Mouse (Mus musculus) hindbrain, embryonic 15.5 days (tissue): ENCODE measurements around the gene Amz2. TPM values are rescaled to one million over a fixed set of nuclear protein-coding genes. Genes with fewer than 3 reads are reported as not detected.

Source experiments
- ATAC-seq: fragments of 200-750 bp; cut with Nextera tagmentation; 2 replicates; pipeline ENCODE4 v1.8.0; 2017; ENCODE audit warnings: low read depth, moderate number of reproducible peaks, moderate TSS enrichment; ENCODE audit not compliant: low FRiP score
- H3K27ac ChIP-seq: fragments of 300-500 bp; sonication (generic); replicated peaks from 2 replicates; pipeline ENCODE4 v1.5.1; 2015; ENCODE audit warnings: mild to moderate bottlenecking, inconsistent platforms
- H3K27me3 ChIP-seq: fragments of 300-500 bp; sonication (generic); 2 replicates; pipeline ENCODE4 v1.6.1; 2015; ENCODE audit warnings: control low read depth, inconsistent platforms
- H3K36me3 ChIP-seq: fragments of 300-500 bp; sonication (generic); 2 replicates; pipeline ENCODE4 v1.6.1; 2015; ENCODE audit warnings: control low read depth, inconsistent platforms
- H3K4me1 ChIP-seq: fragments of 300-500 bp; sonication (generic); replicated peaks from 2 replicates; pipeline ENCODE4 v1.6.1; 2015; ENCODE audit warnings: control low read depth, inconsistent platforms
- H3K4me2 ChIP-seq: fragments of 300-500 bp; sonication (generic); 2 replicates; pipeline ENCODE4 v1.6.1; 2015; ENCODE audit warnings: moderate library complexity, mild to moderate bottlenecking, inconsistent platforms
- H3K4me3 ChIP-seq: fragments of 300-500 bp; sonication (generic); 2 replicates; pipeline ENCODE4 v1.5.1; 2015; ENCODE audit warnings: mild to moderate bottlenecking, inconsistent platforms
- H3K9ac ChIP-seq: fragments of 300-500 bp; sonication (generic); 2 replicates; pipeline ENCODE4 v1.6.1; 2015; ENCODE audit warnings: inconsistent platforms
- H3K9me3 ChIP-seq: fragments of 300-500 bp; sonication (generic); 2 replicates; pipeline ENCODE4 v1.6.1; 2016; ENCODE audit warnings: control low read depth, inconsistent platforms
- WGBS: fragments of 180-500 bp; shearing (Covaris S2); methylation state at CpG from one replicate; pipeline ENCODE4 v1.1.7; 2015; 5-methylcytosine and 5-hydroxymethylcytosine counted together
- polyA plus RNA-seq: library from polyadenylated mRNA; unstranded; fragments of >200 nt; fragmentation: Nextera tagmentation; extraction: Ambion mirVana; gene quantifications from 2 replicates; pipeline ENCODE4 v1.2.1, GENCODE M21; 2015

Amz2 gene
- polyA plus RNA-seq, 1 experiment from 2014 or later, result 54.2 TPM

GRCm38 (mm10) chr11:109406431-109406830, 19.3 kb upstream of the Amz2 start:
- no peaks in the 10 kb centered on the region for H3K4me1 ChIP-seq
- WGBS, result 91% methylated on average over 5 of the region's 5 CpGs

GRCm38 (mm10) chr11:109410197-109410980, 15.4 kb upstream of the Amz2 start:
- no peaks in the 10 kb centered on the region for H3K27me3 ChIP-seq
- WGBS, result 91% methylated on average over 15 of the region's 15 CpGs

More at GRCm38 (mm10) chr11:109406431-109406830, 19.3 kb upstream of the Amz2 start:
- Histone ChIP-seq H3K4me2 (no peak overlapping the region), H3K27me3 (no peaks in the 10 kb centered on the region), H3K36me3 (no peaks in the 10 kb centered on the region), H3K9me3 (no peaks in the 10 kb centered on the region), H3K27ac (no peak overlapping the region), H3K4me3 (no peak overlapping the region), H3K9ac (no peak overlapping the region)
- no peak for ATAC-seq

GRCm38 (mm10) chr11:109413617-109414016, 12.1 kb upstream of the Amz2 start, which contains the start of gene 9930022D16Rik:
Gene 9930022D16Rik (plus strand): TSS chr11:109413917.
- H3K27me3 ChIP-seq, result no peaks in the 10 kb centered on the region
- H3K4me3 ChIP-seq, result no peak within 1 kb of the TSS
- no peak within 1 kb of the TSS for H3K4me2 ChIP-seq
- no peaks in the 10 kb centered on the region for H3K4me1 ChIP-seq
- H3K36me3 ChIP-seq, result no peaks in the 10 kb centered on the region
- ATAC-seq, result no peak
- no peaks in the 10 kb centered on the region for H3K9me3 ChIP-seq
- WGBS, result 92% methylated on average over 6 of the region's 6 CpGs
- no peak within 1 kb of the TSS for H3K27ac ChIP-seq
- H3K9ac ChIP-seq, result no peak within 1 kb of the TSS

More at GRCm38 (mm10) chr11:109410197-109410980, 15.4 kb upstream of the Amz2 start:
- ATAC-seq, result no peak
- Histone ChIP-seq H3K9me3 (no peaks in the 10 kb centered on the region), H3K4me3 (no peak overlapping the region), H3K9ac (no peak overlapping the region), H3K36me3 (no peaks in the 10 kb centered on the region), H3K27ac (no peak overlapping the region), H3K4me1 (no peaks in the 10 kb centered on the region), H3K4me2 (no peak overlapping the region)

- Histone ChIP-seq H3K9ac (no peak overlapping the region), H3K4me3 (no peak overlapping the region), H3K4me1 (no peaks in the 10 kb centered on the region), H3K27me3 (no peaks in the 10 kb centered on the region), H3K9me3 (no peaks in the 10 kb centered on the region), H3K4me2 (no peak overlapping the region), H3K27ac (no peak overlapping the region), H3K36me3 (no peaks in the 10 kb centered on the region)
- 83% methylated on average over 5 of the region's 5 CpGs for WGBS
- ATAC-seq, result no peak
These were observed 10.9 kb upstream of the Amz2 start for GRCm38 (mm10) chr11:109414802-109415201.

GRCm38 (mm10) chr11:109416709-109417420, 8.9 kb upstream of the Amz2 start:
- H3K4me2 ChIP-seq, result no peak overlapping the region

GRCm38 (mm10) chr11:109417472-109418040, 8.2 kb upstream of the Amz2 start:
- ATAC-seq, result no peak
- Histone ChIP-seq H3K36me3 (no peaks in the 10 kb centered on the region), H3K9ac (no peak overlapping the region), H3K9me3 (no peaks in the 10 kb centered on the region), H3K27me3 (no peaks in the 10 kb centered on the region), H3K4me3 (no peak overlapping the region), H3K4me2 (no peak overlapping the region), H3K27ac (no peak overlapping the region), H3K4me1 (no peaks in the 10 kb centered on the region)
- 91% methylated on average over 9 of the region's 9 CpGs for WGBS

More at GRCm38 (mm10) chr11:109416709-109417420, 8.9 kb upstream of the Amz2 start:
- H3K36me3 ChIP-seq, result no peaks in the 10 kb centered on the region
- no peaks in the 10 kb centered on the region for H3K27me3 ChIP-seq
- H3K9ac ChIP-seq, result no peak overlapping the region
- no peak overlapping the region for H3K4me3 ChIP-seq
- no peak overlapping the region for H3K27ac ChIP-seq
- 89% methylated on average over 8 of the region's 8 CpGs for WGBS
- H3K4me1 ChIP-seq, result no peaks in the 10 kb centered on the region
- no peak for ATAC-seq
- no peaks in the 10 kb centered on the region for H3K9me3 ChIP-seq

GRCm38 (mm10) chr11:109419461-109419860, 6.3 kb upstream of the Amz2 start:
- Histone ChIP-seq H3K27ac (no peak overlapping the region), H3K4me2 (no peak overlapping the region), H3K9me3 (no peaks in the 10 kb centered on the region), H3K4me1 (no peaks in the 10 kb centered on the region), H3K9ac (no peak overlapping the region), H3K36me3 (no peaks in the 10 kb centered on the region), H3K4me3 (no peak overlapping the region), H3K27me3 (no peaks in the 10 kb centered on the region)
- WGBS, result 59% methylated on average over 4 of the region's 4 CpGs
- ATAC-seq, result no peak

- H3K9me3 ChIP-seq, result no peaks in the 10 kb centered on the region
- no peak for ATAC-seq
- no peaks in the 10 kb centered on the region for H3K36me3 ChIP-seq
- no peak overlapping the region for H3K4me3 ChIP-seq
- no peak overlapping the region for H3K4me2 ChIP-seq
- 0 out of 2 replicates have a peak, but pooled peaks cover under 1% of the 10 kb centered on the region for H3K4me1 ChIP-seq
- H3K27ac ChIP-seq, result no peak overlapping the region
- H3K27me3 ChIP-seq, result no peaks in the 10 kb centered on the region
- 54% methylated on average over 16 of the region's 16 CpGs for WGBS
- no peak overlapping the region for H3K9ac ChIP-seq
These were observed 5.7 kb upstream of the Amz2 start for GRCm38 (mm10) chr11:109419961-109420566.

- H3K4me3 ChIP-seq, result no peak overlapping the region
- 0 out of 2 replicates have a peak, but pooled peaks cover 4% of the 10 kb centered on the region for H3K4me1 ChIP-seq
- no peaks in the 10 kb centered on the region for H3K36me3 ChIP-seq
- no peak overlapping the region for H3K27ac ChIP-seq
- no peaks in the 10 kb centered on the region for H3K9me3 ChIP-seq
- ATAC-seq, result no peak
- WGBS, result 85% methylated on average over 14 of the region's 14 CpGs
- no peaks in the 10 kb centered on the region for H3K27me3 ChIP-seq
- H3K4me2 ChIP-seq, result no peak overlapping the region
- H3K9ac ChIP-seq, result no peak overlapping the region
These were observed 5.2 kb upstream of the Amz2 start for GRCm38 (mm10) chr11:109420567-109420962.

GRCm38 (mm10) chr11:109421205-109421604, 4.5 kb upstream of the Amz2 start:
- H3K27ac ChIP-seq, result no peak overlapping the region
- H3K36me3 ChIP-seq, result no peaks in the 10 kb centered on the region
- H3K4me3 ChIP-seq, result no peak overlapping the region
- H3K4me1 ChIP-seq, result 0 out of 2 replicates have a peak, but pooled peaks cover 4% of the 10 kb centered on the region
- H3K9ac ChIP-seq, result no peak overlapping the region
- no peaks in the 10 kb centered on the region for H3K27me3 ChIP-seq
- H3K4me2 ChIP-seq, result no peak overlapping the region
- no peaks in the 10 kb centered on the region for H3K9me3 ChIP-seq
- no peak for ATAC-seq
- 77% methylated on average over 5 of the region's 5 CpGs for whole genome bisulfite sequencing

GRCm38 (mm10) chr11:109422263-109422662, 3.5 kb upstream of the Amz2 start:
- Histone ChIP-seq H3K4me1 (peaks cover 11% of the 10 kb centered on the region), H3K4me2 (no peak overlapping the region), H3K27ac (no peak overlapping the region), H3K9me3 (no peaks in the 10 kb centered on the region), H3K27me3 (no peaks in the 10 kb centered on the region), H3K4me3 (no peak overlapping the region), H3K9ac (no peak overlapping the region), H3K36me3 (no peaks in the 10 kb centered on the region)
- no peak for ATAC-seq
- 98% methylated on average over 4 of the region's 4 CpGs for WGBS

GRCm38 (mm10) chr11:109423294-109423693, 2.5 kb upstream of the Amz2 start:
- Histone ChIP-seq H3K4me3 (no peak overlapping the region), H3K9me3 (no peaks in the 10 kb centered on the region), H3K36me3 (no peaks in the 10 kb centered on the region), H3K4me2 (no peak overlapping the region), H3K4me1 (peaks cover 13% of the 10 kb centered on the region), H3K9ac (no peak overlapping the region), H3K27ac (no peak overlapping the region), H3K27me3 (no peaks in the 10 kb centered on the region)
- 72% methylated on average over 1 of the region's 1 CpGs for WGBS
- ATAC-seq, result no peak
